Mouse (Mus musculus): ENCODE measurements at regions not wholly inside any gene's neighbourhood (a gene's known extent, or its start where the extent isn't known, plus 50 kb on each side); places are given as distances from the start of the nearest gene placed in this dataset.

- TF ChIP-seq POLR2A (IDR thresholded peaks at IDR 0.05; ENCODE audit: control insufficient read depth, low read depth, low read length) (no peak), CTCF (IDR thresholded peaks at IDR 0.05; ENCODE audit: control insufficient read depth, insufficient read depth, insufficient replicate concordance, low read depth, low read length) (no peak)
Observed at GRCm38 (mm10) chr13:53709062-53709461, 236.2 kb upstream of the Msx2 start.
